In genomic region chr11:117821868-117822267, GRCm38 (mm10) we compare ENCODE assay signal across 31 mouse cellular contexts. TPM values are rescaled to one million over a fixed set of nuclear protein-coding genes. Genes with fewer than 3 reads are reported as not detected.
DNase-seq lines count a peak whose midpoint lies in the region; ATAC-seq and TF ChIP-seq lines count a peak whose summit lies in the region.
"Had no signal": no experiment of that assay in that cellular context is flagged by ENCODE, and none has a peak within 500 bp of the region (broad histone marks: within the 10 kb centered on the region; RNA-seq: fewer than 3 reads in every experiment).

No protein-coding gene starts in this region.

- TF ChIP-seq EP300 in heart, postnatal 0 days (IDR thresholded peaks at IDR 0.05; ENCODE audit: low read depth) = no peak
- TF ChIP-seq EP300 in CH12.LX (IDR thresholded peaks at IDR 0.05; ENCODE audit: low read length) = no peak

- H3K4me1 ChIP-seq in heart, postnatal 0 days (ENCODE audit: control insufficient read depth, insufficient read depth) = peaks cover 53% of the 10 kb centered on the region
- peaks cover 3 to 74% of the 10 kb centered on the region in 2 experiments; a peak in 2 of 4 replicates for H3K4me1 ChIP-seq in CH12.LX (ENCODE audit: control insufficient read depth in 1 of 2, insufficient read depth in 2 of 2)
- peaks cover 18% of the 10 kb centered on the region for H3K4me1 ChIP-seq in embryonic fibroblast, embryonic 13.5 days (ENCODE audit: control insufficient read depth, insufficient read depth, low read length)
- peaks cover 37% of the 10 kb centered on the region for H3K4me1 ChIP-seq in forebrain, embryonic 15.5 days

- no peak overlapping the region for H3K9ac ChIP-seq in heart, postnatal 0 days (replicated peaks; ENCODE audit: low read depth, low read length)
- H3K9ac ChIP-seq in CH12.LX (ENCODE audit: insufficient read depth, low read depth) = no peak overlapping the region
- no peak overlapping the region for H3K9ac ChIP-seq in forebrain, embryonic 15.5 days (replicated peaks)
- H3K9ac ChIP-seq: hindbrain, embryonic 13.5 days; limb, embryonic 15.5 days; lung, embryonic 14.5 days; midbrain, embryonic 15.5 days had no signal

- no peaks in the 10 kb centered on the region for H3K9me3 ChIP-seq in heart, postnatal 0 days (replicated peaks; ENCODE audit: control insufficient read depth, low read length)
- H3K9me3 ChIP-seq in CH12.LX (replicated peaks; ENCODE audit: low read length) = no peaks in the 10 kb centered on the region
- no peaks in the 10 kb centered on the region for H3K9me3 ChIP-seq in forebrain, embryonic 15.5 days
- H3K9me3 ChIP-seq: hindbrain, embryonic 13.5 days; limb, embryonic 15.5 days; midbrain, embryonic 15.5 days had no signal

- 92% methylated on average over 9 of the region's 9 CpGs for WGBS in heart, postnatal 0 days
- whole genome bisulfite sequencing in forebrain, embryonic 15.5 days = 92% methylated on average over 9 of the region's 9 CpGs

- H3K79me2 ChIP-seq in CH12.LX (replicated peaks; ENCODE audit: control insufficient read depth, extremely low read depth, insufficient read depth, poor library complexity, severe bottlenecking) = peaks cover 52% of the 10 kb centered on the region

- peaks cover 35% of the 10 kb centered on the region for H3K36me3 ChIP-seq in heart, postnatal 0 days (replicated peaks; ENCODE audit: control insufficient read depth, insufficient read depth, low read length)
- H3K36me3 ChIP-seq in CH12.LX (replicated peaks in 1 of 2; ENCODE audit: control insufficient read depth in 1 of 2, insufficient read depth in 1 of 2, low read length in 1 of 2) = peaks cover 64 to 78% of the 10 kb centered on the region in 2 experiments
- H3K36me3 ChIP-seq in forebrain, embryonic 15.5 days = no peaks in the 10 kb centered on the region; the same call in 1 of the 2 replicates
- H3K36me3 ChIP-seq: hindbrain, embryonic 13.5 days; midbrain, embryonic 15.5 days had no signal

- H3K27ac ChIP-seq in heart, postnatal 0 days (ENCODE audit: low read depth) = peak overlapping the region; percentile 79; the same call in 1 of the 2 replicates
- no peak overlapping the region for H3K27ac ChIP-seq in CH12.LX (ENCODE audit: insufficient read depth, low read depth)
- H3K27ac ChIP-seq in embryonic fibroblast, embryonic 13.5 days (ENCODE audit: insufficient read depth, low read length) = peak overlapping the region; percentile 95
- H3K27ac ChIP-seq in forebrain, embryonic 15.5 days (replicated peaks) = no peak overlapping the region
- H3K27ac ChIP-seq: hindbrain, embryonic 13.5 days; midbrain, embryonic 15.5 days had no signal

- TF ChIP-seq CTCF in heart, postnatal 0 days (IDR thresholded peaks at IDR 0.05; ENCODE audit: low read depth) = no peak
- no peak for TF ChIP-seq CTCF in CH12.LX (conservative IDR thresholded peaks at IDR 0.05 in 1 of 2, IDR thresholded peaks at IDR 0.05 in 1 of 2; ENCODE audit: low read depth in 2 of 2, low read length in 2 of 2)
- no peak for TF ChIP-seq CTCF in embryonic fibroblast, embryonic 13.5 days (IDR thresholded peaks at IDR 0.05; ENCODE audit: borderline replicate concordance, insufficient read depth, low read length)

- no peak for TF ChIP-seq RAD21 in CH12.LX (IDR thresholded peaks at IDR 0.05; ENCODE audit: low read depth, low read length)

- no peak for ATAC-seq in heart, postnatal 0 days (ENCODE audit: insufficient read depth, low read depth)
- no peak for ATAC-seq in forebrain, embryonic 15.5 days (replicated peaks)
- ATAC-seq: CD4-positive, CD25-positive, alpha-beta regulatory T cell, adult 4 months; forebrain, embryonic 14.5 days; midbrain, embryonic 15.5 days; Patski had no signal

- peak; percentile 43; the same call in 1 of the 2 replicates for TF ChIP-seq POLR2A in CH12.LX (IDR thresholded peaks at IDR 0.05; ENCODE audit: low read depth, low read length)
- TF ChIP-seq POLR2A in embryonic fibroblast, embryonic 13.5 days (IDR thresholded peaks at IDR 0.05; ENCODE audit: low read depth, low read length) = no peak

- H3K4me2 ChIP-seq in heart, postnatal 0 days (ENCODE audit: low read depth, low read length) = no peak overlapping the region
- no peak overlapping the region for H3K4me2 ChIP-seq in CH12.LX (ENCODE audit: insufficient read depth, low read depth, poor library complexity, severe bottlenecking)
- no peak overlapping the region for H3K4me2 ChIP-seq in forebrain, embryonic 15.5 days (replicated peaks)
- H3K4me2 ChIP-seq: heart, embryonic 11.5 days; hindbrain, embryonic 13.5 days; limb, embryonic 15.5 days; lung, embryonic 14.5 days; midbrain, embryonic 15.5 days had no signal

- H3K27me3 ChIP-seq in heart, postnatal 0 days (ENCODE audit: control insufficient read depth, insufficient read depth, low read length) = no peaks in the 10 kb centered on the region
- H3K27me3 ChIP-seq in CH12.LX (replicated peaks) = no peaks in the 10 kb centered on the region
- H3K27me3 ChIP-seq in forebrain, embryonic 15.5 days = no peaks in the 10 kb centered on the region
- H3K27me3 ChIP-seq: hindbrain, embryonic 13.5 days; limb, embryonic 15.5 days; midbrain, embryonic 15.5 days; Patski had no signal

- H3K4me3 ChIP-seq in heart, postnatal 0 days (ENCODE audit: low read depth, low read length) = no peak overlapping the region
- H3K4me3 ChIP-seq in CH12.LX (replicated peaks in 1 of 3; ENCODE audit: low read depth in 2 of 3, low read length in 2 of 3, poor library complexity in 1 of 3) = no peak overlapping the region
- H3K4me3 ChIP-seq in embryonic fibroblast, embryonic 13.5 days (ENCODE audit: insufficient read depth, low read length) = no peak overlapping the region
- no peak overlapping the region for H3K4me3 ChIP-seq in forebrain, embryonic 15.5 days
- H3K4me3 ChIP-seq: hindbrain, embryonic 13.5 days; limb, embryonic 15.5 days; midbrain, embryonic 15.5 days had no signal

- DNase-seq in adrenal gland, adult 2 months = peak; percentile 78
- no peak for DNase-seq in adrenal gland, postnatal 4 days (ENCODE audit: low spot score in 2 of 2)
- DNase-seq in heart, postnatal 0 days (ENCODE audit: low spot score) = no peak
- DNase-seq in heart, adult 11 months = no peak
- DNase-seq in CH12.LX (ENCODE audit: extremely low read depth) = no peak
- no peak for DNase-seq in cerebellum, postnatal 10 days
- DNase-seq: cerebellum, adult 18-20 months; cerebellum, postnatal 25 days; gastrocnemius, postnatal 36 days; heart, postnatal 36 days; kidney, adult 2 months; left cerebral cortex, postnatal 4 days; lung, embryonic 14.5 days; right cerebral cortex, adult 18-20 months; thymus, adult 2 months; thymus, postnatal 4 days had no signal

- in situ Hi-C loops in CH12.LX (cut with MboI; ENCODE audit: low pct_ligation_motif_present, low pct_unique_long_range_greater_than_20kb, low sequenced_read_pairs) = loop anchor here (10.0 kb wide), 2 partner anchors 107 to 347 kb away; no protein-coding TSS in a partner anchor

- dilution Hi-C loops in CH12.LX (cut with MboI; ENCODE audit: extremely low pct_ligation_motif_present, extremely low pct_unique_long_range_greater_than_20kb, low sequenced_read_pairs) = no loop called here

RNA-seq across cellular contexts. Expression of gene Afmid, which starts 3.9 kb away (rescaled TPM):
- total RNA-seq in adrenal gland, adult 2 months (2021) = 1 to 10 TPM; 5.5 to 6.8 TPM
- polyA plus RNA-seq in adrenal gland, adult 2 months (2012; rRNA removed) = 9.3 and 9.6 TPM in 2 replicates
- total RNA-seq in adrenal gland, postnatal 4 days (2021) = 10 to 100 TPM; 18.1 to 21.7 TPM
- 14.5 and 17.6 TPM in 2 replicates for total RNA-seq in heart, postnatal 0 days (2014; rRNA removed; ENCODE audit: low replicate concordance)
- polyA plus RNA-seq in heart, postnatal 0 days (2015; fragmentation: Nextera tagmentation; extraction: Ambion mirVana) = 13.1 and 16.5 TPM in 2 replicates
- 6.8 and 7.3 TPM in 2 replicates for total RNA-seq in CH12.LX (2012; rRNA removed)
- total RNA-seq in CH12.LX (2014; rRNA removed) = 5.0 and 5.7 TPM in 2 replicates
- polyA plus RNA-seq in CH12.LX (2012; ENCODE audit: insufficient read length, low read depth) = 7.1 and 7.5 TPM in 2 replicates
- polyA plus RNA-seq in embryonic fibroblast, embryonic 13.5 days (2011; ENCODE audit: insufficient read length, low read depth, missing spikeins) = 5.6 and 6.4 TPM in 2 replicates
- polyA plus RNA-seq in forebrain, embryonic 15.5 days (2015; fragmentation: Nextera tagmentation; extraction: Ambion mirVana) = 5.3 and 6.4 TPM in 2 replicates

RNA-seq across cellular contexts. Expression of gene Tk1, which starts 4.0 kb away (rescaled TPM):
- 1 to 10 TPM; 2.2 to 3.1 TPM for total RNA-seq in adrenal gland, adult 2 months (2021)
- 8.6 and 10.2 TPM in 2 replicates for polyA plus RNA-seq in adrenal gland, adult 2 months (2012; rRNA removed)
- 10 to 100 TPM; 78.3 to 82.1 TPM for total RNA-seq in adrenal gland, postnatal 4 days (2021)
- 103 and 117 TPM in 2 replicates for total RNA-seq in heart, postnatal 0 days (2014; rRNA removed; ENCODE audit: low replicate concordance)
- polyA plus RNA-seq in heart, postnatal 0 days (2015; fragmentation: Nextera tagmentation; extraction: Ambion mirVana) = 41.4 and 44.0 TPM in 2 replicates
- total RNA-seq in CH12.LX (2012; rRNA removed) (235 and 236 TPM in 2 replicates), CH12.LX (2014; rRNA removed) (146 and 149 TPM in 2 replicates)
- polyA plus RNA-seq in CH12.LX (2012; ENCODE audit: insufficient read length, low read depth) = 158 and 179 TPM in 2 replicates
- 48.4 and 61.9 TPM in 2 replicates for polyA plus RNA-seq in embryonic fibroblast, embryonic 13.5 days (2011; ENCODE audit: insufficient read length, low read depth, missing spikeins)
- polyA plus RNA-seq in forebrain, embryonic 15.5 days (2015; fragmentation: Nextera tagmentation; extraction: Ambion mirVana) = 45.9 and 52.1 TPM in 2 replicates

RNA-seq across cellular contexts. Expression of gene Gm20708, which starts 12.4 kb away (rescaled TPM):
- 1 to 10 TPM in 1 of 2 experiments, under 1 TPM in 1; 0.59 to 1.0 TPM for total RNA-seq in adrenal gland, adult 2 months (2021)
- polyA plus RNA-seq in adrenal gland, adult 2 months (2012; rRNA removed) = 0.08 TPM in 1 of 2 replicates, not detected in the other
- total RNA-seq in adrenal gland, postnatal 4 days (2021) = 1 to 10 TPM; 2.1 to 3.0 TPM
- total RNA-seq in heart, postnatal 0 days (2014; rRNA removed; ENCODE audit: low replicate concordance) = 2.6 TPM in 1 of 2 replicates, not detected in the other
- 0.52 and 0.68 TPM in 2 replicates for polyA plus RNA-seq in heart, postnatal 0 days (2015; fragmentation: Nextera tagmentation; extraction: Ambion mirVana)
- total RNA-seq in CH12.LX (2012; rRNA removed) = 0.59 and 1.0 TPM in 2 replicates
- 0.50 TPM in 1 of 2 replicates, not detected in the other for total RNA-seq in CH12.LX (2014; rRNA removed)
- 0.80 and 1.6 TPM in 2 replicates for polyA plus RNA-seq in CH12.LX (2012; ENCODE audit: insufficient read length, low read depth)
- polyA plus RNA-seq in embryonic fibroblast, embryonic 13.5 days (2011; ENCODE audit: insufficient read length, low read depth, missing spikeins) = 0.49 TPM in 1 of 2 replicates, not detected in the other
- 0.72 and 0.79 TPM in 2 replicates for polyA plus RNA-seq in forebrain, embryonic 15.5 days (2015; fragmentation: Nextera tagmentation; extraction: Ambion mirVana)
- polyA plus RNA-seq: large intestine, adult 2 months; thymus, adult 2 months had no signal

RNA-seq across cellular contexts. Expression of gene Syngr2, which starts 12.4 kb away (rescaled TPM):
- total RNA-seq in adrenal gland, adult 2 months (2021) = 10 to 100 TPM; 77.3 to 95.7 TPM
- 171 and 220 TPM in 2 replicates for polyA plus RNA-seq in adrenal gland, adult 2 months (2012; rRNA removed)
- 10 to 100 TPM; 81.3 to 86.8 TPM for total RNA-seq in adrenal gland, postnatal 4 days (2021)
- 151 TPM in 2 replicates for total RNA-seq in heart, postnatal 0 days (2014; rRNA removed; ENCODE audit: low replicate concordance)
- 95.2 and 105 TPM in 2 replicates for polyA plus RNA-seq in heart, postnatal 0 days (2015; fragmentation: Nextera tagmentation; extraction: Ambion mirVana)
- total RNA-seq in CH12.LX (2012; rRNA removed) (362 and 409 TPM in 2 replicates), CH12.LX (2014; rRNA removed) (395 and 553 TPM in 2 replicates)
- polyA plus RNA-seq in CH12.LX (2012; ENCODE audit: insufficient read length, low read depth) = 513 and 654 TPM in 2 replicates
- polyA plus RNA-seq in embryonic fibroblast, embryonic 13.5 days (2011; ENCODE audit: insufficient read length, low read depth, missing spikeins) = 66.9 and 68.6 TPM in 2 replicates
- polyA plus RNA-seq in forebrain, embryonic 15.5 days (2015; fragmentation: Nextera tagmentation; extraction: Ambion mirVana) = 12.3 and 12.6 TPM in 2 replicates

RNA-seq across cellular contexts. Expression of gene 6030468B19Rik, which starts 24.4 kb away (rescaled TPM):
- total RNA-seq in adrenal gland, adult 2 months (2021) = not detected
- not detected in 2 replicates for polyA plus RNA-seq in adrenal gland, adult 2 months (2012; rRNA removed)
- 1 to 10 TPM in 1 of 2 experiments, under 1 TPM in 1; 0.87 to 1.7 TPM for total RNA-seq in adrenal gland, postnatal 4 days (2021)
- total RNA-seq in heart, postnatal 0 days (2014; rRNA removed; ENCODE audit: low replicate concordance) = not detected in 2 replicates
- not detected in 2 replicates for polyA plus RNA-seq in heart, postnatal 0 days (2015; fragmentation: Nextera tagmentation; extraction: Ambion mirVana)
- total RNA-seq in CH12.LX (2012; rRNA removed) (0.46 and 0.93 TPM in 2 replicates), CH12.LX (2014; rRNA removed) (1.3 and 1.5 TPM in 2 replicates)
- 1.4 and 1.7 TPM in 2 replicates for polyA plus RNA-seq in CH12.LX (2012; ENCODE audit: insufficient read length, low read depth)
- polyA plus RNA-seq in embryonic fibroblast, embryonic 13.5 days (2011; ENCODE audit: insufficient read length, low read depth, missing spikeins) = not detected in 2 replicates
- polyA plus RNA-seq in forebrain, embryonic 15.5 days (2015; fragmentation: Nextera tagmentation; extraction: Ambion mirVana) = 0.18 TPM in 1 of 2 replicates, not detected in the other
- total RNA-seq: ES-E14; gastrocnemius, postnatal 36 days; heart, postnatal 36 days; layer of hippocampus, postnatal 10 days; left cerebral cortex, postnatal 4 days had no signal
- polyA plus RNA-seq: embryonic facial prominence, embryonic 14.5 days; forebrain, embryonic 14.5 days; hindbrain, embryonic 13.5 days; kidney, postnatal 0 days; midbrain, embryonic 15.5 days; neural tube, embryonic 14.5 days; Patski had no signal

Comparison
In these comparisons a context has a peak if more than half of its experiments do, and no peak if none do; other contexts are left out.
1. H3K27ac ChIP-seq: peak in heart, postnatal 0 days (single experiment) and embryonic fibroblast, embryonic 13.5 days (single experiment); none in CH12.LX (single experiment) and forebrain, embryonic 15.5 days (single experiment).